Mouse (Mus musculus): ENCODE results near the gene Dennd1b.

Dennd1b gene

DNA sequence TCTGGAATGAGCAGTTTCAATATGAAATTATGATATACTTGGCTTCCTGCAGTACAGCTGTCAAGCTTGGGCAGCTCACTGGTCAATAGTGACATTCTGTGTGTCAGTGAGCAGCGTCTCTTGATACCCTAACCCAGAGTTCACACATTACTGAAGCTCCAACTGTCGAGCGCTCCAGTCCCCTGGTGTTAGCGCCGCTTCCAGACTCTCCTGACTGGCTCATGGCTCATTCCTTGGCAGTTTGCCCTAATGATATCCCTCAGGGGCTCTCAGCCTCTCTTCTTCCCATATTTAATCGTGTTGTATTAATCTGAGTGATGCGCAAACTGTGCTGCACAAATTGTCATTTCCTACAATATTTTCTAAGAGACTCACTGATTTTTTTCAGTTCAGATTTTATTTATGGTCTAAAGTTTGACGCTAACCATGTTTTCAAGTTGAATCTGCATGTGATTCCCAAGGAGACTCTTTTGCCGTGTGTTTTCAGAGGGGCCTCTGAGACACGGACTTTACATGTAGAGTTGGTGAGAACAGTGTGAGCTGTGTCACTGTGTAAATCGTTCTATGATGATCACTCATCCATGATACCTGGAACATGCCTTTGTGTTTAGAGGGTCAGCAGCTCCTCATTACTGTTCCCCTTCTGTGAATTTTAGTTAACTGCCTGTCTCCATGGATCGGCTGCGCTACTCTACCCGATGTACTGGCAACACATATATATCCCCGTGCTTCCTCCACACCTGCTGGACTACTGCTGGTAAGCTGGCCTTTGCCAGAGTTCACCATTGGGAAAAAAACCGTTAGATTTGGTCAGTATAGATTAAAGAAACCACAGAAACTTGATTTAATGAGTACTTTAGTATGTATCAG lies 117.5 kb downstream of the Dennd1b start:
- no peak for DNase-seq (ENCODE audit: low read depth, low spot score)

DNA sequence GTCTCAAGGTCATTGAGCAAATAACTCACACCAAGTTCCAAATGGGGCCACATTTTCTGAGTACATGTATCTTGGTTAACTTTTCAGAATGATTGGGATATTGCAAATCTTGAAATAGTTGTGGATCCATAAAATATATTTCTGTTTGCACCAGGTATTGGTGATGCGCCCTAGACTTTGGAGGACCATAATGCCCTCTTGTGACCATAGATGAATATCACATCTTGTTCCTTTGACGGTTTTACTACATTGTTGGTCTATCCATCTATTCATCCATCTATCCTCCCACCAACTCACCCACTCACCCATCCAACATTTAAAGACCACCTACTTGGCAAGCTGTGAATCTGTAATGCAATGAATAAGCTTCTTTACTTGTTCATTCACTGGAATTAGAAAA lies 120.1 kb downstream of the Dennd1b start:
- peak; percentile 6 for DNase-seq (ENCODE audit: low read depth, low spot score)

GRCm38 (mm10) chr1:139087564-139087963 lies 124.3 kb downstream of the Dennd1b start:
- no peak for DNase-seq (ENCODE audit: low read depth, low spot score)

- no peak for DNase-seq (ENCODE audit: low read depth, low spot score)
Observed at GRCm38 (mm10) chr1:139090744-139091143, 127.5 kb downstream of the Dennd1b start.

GRCm38 (mm10) chr1:139091701-139092100 lies 128.5 kb downstream of the Dennd1b start:
- no peak for DNase-seq (ENCODE audit: low read depth, low spot score)

GRCm38 (mm10) chr1:139092144-139092543 lies 128.9 kb downstream of the Dennd1b start:
- DNase-seq (ENCODE audit: low read depth, low spot score), result no peak

DNA sequence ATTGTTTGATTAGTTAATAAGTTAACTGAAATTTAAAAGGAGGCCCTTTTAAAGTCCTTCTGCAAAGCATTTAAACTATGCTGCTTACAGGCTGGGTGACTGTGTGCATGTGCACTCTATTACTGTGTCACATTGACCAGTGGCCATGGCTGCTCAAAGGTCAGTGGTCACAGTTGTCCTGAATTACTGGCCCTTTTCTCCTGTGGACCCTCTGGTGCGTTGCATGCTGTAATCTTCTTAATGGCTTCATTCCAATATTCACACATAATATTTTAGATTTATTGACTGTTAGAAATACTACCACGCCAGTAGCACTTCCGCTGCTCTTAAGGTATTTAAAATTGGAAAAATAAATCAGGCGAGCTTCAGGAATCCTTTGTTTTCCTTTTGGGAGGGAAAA lies 129.5 kb downstream of the Dennd1b start:
- no peak for DNase-seq (ENCODE audit: low read depth, low spot score)

DNA sequence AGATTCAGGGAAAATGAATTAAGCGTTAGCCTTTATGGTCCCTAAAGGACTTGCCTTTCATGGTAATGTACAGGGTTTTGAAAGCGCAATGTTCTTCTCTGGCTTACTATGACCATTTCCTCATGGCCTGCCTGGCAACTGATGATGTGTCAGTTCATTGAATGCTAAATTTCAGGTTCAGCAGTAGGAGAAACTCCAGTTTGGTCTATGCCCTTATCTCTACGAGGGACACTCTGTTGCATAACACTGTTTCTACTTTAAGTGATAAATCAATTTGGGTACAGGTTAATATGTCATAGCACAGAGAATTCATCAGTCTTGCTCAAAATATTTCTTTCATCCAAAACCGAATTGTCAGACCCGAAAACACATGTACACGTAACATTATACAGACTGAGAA lies 133.1 kb downstream of the Dennd1b start:
- DNase-seq (ENCODE audit: low read depth, low spot score), result no peak

- no peak for DNase-seq (ENCODE audit: low read depth, low spot score)
Observed at GRCm38 (mm10) chr1:139098088-139098487, 134.9 kb downstream of the Dennd1b start.

DNA sequence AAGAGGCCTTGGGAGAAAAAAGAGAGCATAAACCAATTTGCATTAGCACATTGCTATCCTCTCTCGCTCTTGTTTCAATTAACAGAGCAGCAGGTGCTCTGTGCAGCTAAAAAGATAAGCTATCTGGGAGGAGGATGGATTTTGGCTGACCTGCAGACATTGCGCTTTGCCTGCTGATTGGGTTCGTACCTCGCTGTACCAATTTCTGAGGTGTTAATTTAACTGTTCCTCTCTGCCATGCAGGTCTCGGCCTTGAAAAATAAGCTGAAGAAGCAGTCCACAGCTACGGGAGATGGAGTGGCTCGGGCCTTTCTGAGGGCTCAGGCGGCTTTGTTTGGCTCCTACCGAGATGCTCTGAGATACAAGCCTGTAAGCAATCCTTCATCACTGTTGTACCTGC lies 138.5 kb downstream of the Dennd1b start:
- DNase-seq (ENCODE audit: low read depth, low spot score), result no peak

GRCm38 (mm10) chr1:139108251-139108650 lies 145.0 kb downstream of the Dennd1b start:
- DNase-seq (ENCODE audit: low read depth, low spot score), result no peak

DNA sequence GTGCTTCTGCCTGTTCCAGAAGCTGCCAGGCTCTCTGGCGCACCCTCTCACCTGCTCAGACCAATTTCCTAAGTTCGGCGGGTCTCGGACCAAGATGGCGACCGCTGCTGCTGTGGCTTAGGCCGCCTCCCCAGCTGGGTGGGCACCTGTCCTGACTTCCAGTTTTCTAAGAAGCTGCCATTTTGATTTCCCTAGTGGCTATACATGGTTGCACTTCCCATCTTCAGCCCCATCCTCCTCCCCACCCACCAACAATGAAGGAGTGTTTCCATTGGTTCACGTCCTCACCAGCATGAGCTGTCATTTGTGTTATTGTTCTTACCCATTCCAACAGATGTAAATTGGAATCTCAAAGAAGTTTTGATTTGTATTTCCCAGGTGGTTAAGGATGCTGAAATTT lies 159.4 kb downstream of the Dennd1b start:
- no peak for DNase-seq (ENCODE audit: low read depth, low spot score)

- no peak for DNase-seq (ENCODE audit: low read depth, low spot score)
Observed at GRCm38 (mm10) chr1:139139644-139140043, 176.4 kb downstream of the Dennd1b start.

DNA sequence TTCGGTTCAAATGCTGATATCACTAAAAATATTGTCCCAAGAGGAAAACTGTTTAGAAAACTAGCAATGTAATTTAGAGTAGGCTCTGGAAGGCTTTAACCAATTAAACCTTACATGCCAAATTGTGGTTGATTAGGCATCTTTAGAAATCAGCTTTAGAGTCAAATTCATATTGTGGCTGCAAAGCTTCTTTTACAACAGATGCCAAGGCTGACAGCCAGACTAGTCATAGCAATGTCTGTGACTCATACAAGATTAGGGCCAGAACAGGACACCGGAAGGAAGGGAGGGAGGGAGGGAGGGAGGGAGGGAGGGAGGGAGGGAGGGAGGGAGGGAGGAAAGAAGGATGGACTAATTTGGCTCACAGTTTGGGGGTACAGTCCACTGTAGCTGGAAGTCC lies 182.3 kb downstream of the Dennd1b start:
- DNase-seq (ENCODE audit: low read depth, low spot score), result no peak

GRCm38 (mm10) chr1:139146306-139146705 lies 183.1 kb downstream of the Dennd1b start:
- DNase-seq (ENCODE audit: low read depth, low spot score), result no peak

DNA sequence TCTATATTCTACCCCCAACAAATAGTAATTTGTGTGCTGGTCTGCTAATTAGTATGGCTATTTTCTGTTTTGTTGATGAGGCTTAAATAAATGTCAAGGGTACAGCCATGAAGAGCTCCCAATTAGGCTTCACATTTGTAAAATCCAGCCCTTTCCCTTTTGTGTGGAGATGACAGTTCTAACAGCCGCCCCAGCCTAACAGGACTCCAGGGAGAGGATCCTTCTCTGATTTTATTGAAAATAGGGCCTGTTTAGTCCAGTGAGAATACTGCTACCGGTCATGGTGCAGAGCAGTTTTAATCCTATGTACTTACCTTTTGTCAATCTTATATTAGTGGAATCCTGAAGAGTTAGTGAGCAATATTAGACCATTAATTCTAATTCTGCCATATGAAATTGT lies 189.8 kb downstream of the Dennd1b start:
- DNase-seq (ENCODE audit: low read depth, low spot score), result no peak

GRCm38 (mm10) chr1:139153493-139153892 lies 190.3 kb downstream of the Dennd1b start:
- no peak for DNase-seq (ENCODE audit: low read depth, low spot score)

DNA sequence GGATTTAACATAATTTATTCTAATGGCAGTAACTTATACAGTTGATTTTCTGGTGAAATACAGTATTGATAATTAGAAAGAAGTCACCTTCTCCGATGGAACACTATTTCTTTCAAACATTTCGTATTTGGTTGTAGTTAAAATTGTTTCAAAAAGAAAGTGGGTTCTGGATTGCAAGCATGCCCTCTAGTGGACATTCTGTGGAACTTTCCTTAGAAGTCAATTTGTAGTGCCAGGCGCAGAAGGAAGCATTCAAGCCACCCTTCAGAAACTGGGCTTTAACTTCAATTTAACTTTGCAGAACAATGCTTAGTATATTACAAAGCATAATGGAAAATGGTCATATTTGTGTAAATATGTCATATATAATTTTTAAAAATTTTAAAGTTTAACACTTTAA lies 193.2 kb downstream of the Dennd1b start:
- peak; percentile 47 for DNase-seq (ENCODE audit: low read depth, low spot score)

DNA sequence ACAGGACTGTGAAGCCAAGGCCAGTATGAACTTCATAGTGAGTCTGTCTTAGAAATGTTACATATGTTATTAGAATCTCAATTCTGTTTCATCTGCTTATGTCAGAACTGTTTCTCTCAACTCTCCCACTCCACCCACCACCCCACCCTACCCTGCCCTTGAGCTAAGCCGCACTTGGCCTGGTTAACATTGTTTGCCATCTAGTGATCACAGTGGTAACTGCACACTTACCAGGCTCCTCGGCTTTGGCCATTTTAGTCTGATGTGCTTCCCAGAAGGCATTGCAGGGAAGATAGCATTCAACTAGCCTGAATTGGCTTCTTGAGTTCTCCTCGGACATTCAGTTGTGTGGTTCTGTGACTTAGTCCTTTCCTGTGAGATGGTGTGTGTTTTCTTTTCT lies 198.4 kb downstream of the Dennd1b start:
- DNase-seq (ENCODE audit: low read depth, low spot score), result peak; percentile 21

DNA sequence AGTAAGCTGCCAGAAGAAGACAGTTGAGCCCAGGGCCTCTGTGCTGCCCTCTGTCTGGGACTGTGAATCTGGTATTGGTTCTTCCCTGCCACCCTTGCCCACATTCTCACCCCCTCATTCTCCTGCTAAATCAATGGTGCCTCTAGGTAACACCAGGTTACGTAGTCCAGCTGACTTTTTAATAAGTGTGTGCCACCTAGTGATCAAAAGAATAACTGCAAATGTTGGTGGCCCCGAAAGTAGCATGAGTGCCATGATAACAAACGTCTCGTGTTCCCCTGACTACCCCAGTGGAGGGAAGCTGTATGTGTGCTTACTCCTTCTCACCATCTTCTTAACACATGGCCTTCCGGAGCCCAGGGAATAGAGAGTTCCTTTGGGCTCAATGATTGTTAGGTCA lies 199.6 kb downstream of the Dennd1b start:
- peak; percentile 42 for DNase-seq (ENCODE audit: low read depth, low spot score)

DNA sequence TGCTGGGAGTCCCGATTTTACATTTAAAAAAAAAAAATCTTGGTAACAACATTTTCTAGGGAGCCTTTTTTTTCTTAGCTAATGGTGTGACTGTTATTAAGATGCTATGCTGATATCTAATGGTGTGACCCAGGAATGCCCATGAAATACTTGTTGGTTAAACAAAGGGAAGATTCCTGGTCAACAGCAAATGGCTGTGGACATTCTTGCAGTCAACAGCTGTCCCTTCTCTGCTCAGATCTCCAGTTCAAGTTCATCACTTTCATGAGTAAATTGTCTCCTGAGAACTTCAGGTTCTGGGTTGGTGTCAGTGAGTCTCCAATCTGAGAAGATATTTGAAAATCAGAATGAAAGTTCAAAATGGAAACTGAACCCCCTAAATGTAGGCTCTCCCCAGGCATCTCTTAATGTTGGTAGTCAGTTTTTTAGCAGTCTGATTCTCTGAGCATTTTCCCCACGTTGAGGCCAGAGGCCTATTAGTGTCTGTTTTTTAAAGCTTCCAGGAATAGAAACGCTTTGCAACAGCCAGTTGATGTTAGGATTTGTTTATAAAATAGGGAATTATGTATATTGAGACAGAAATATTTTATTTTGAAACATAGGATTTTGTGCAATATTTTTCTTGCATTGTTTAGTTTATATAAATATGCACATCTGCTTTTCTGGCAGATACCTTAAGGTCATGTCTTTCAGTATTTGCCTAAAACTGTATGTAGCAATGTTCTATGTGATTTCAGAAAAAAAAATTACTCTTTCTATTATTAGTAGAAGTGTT lies 211.0 kb downstream of the Dennd1b start:
- no peak for DNase-seq (ENCODE audit: low read depth, low spot score)

- peak; percentile 40 for DNase-seq (ENCODE audit: low read depth, low spot score)
Observed at GRCm38 (mm10) chr1:139179707-139180106, 216.5 kb downstream of the Dennd1b start.
